Mouse (Mus musculus) neural tube, embryonic 11.5 days (tissue): ENCODE results near the gene Maml3. TPM values are rescaled to one million over a fixed set of nuclear protein-coding genes. Genes with fewer than 3 reads are reported as not detected.

Experiments used
- ATAC-seq: fragments of 200-750 bp; cut with Nextera tagmentation; 2 replicates; pipeline ENCODE4 v1.8.0; 2017; ENCODE audit warnings: moderate number of reproducible peaks, mild to moderate bottlenecking, moderate TSS enrichment, moderate library complexity; ENCODE audit not compliant: insufficient read depth, low FRiP score, low TSS enrichment
- DNase-seq: peaks from one replicate; pipeline ENCODE4 v3.0.0-alpha.2; 2015; ENCODE audit warnings: low spot score
- H3K27ac ChIP-seq: fragments of 300-500 bp; sonication (generic); 2 replicates; pipeline ENCODE4 v1.5.1; 2014; ENCODE audit warnings: low read depth, mild to moderate bottlenecking, low read length
- H3K27me3 ChIP-seq: fragments of 300-500 bp; sonication (generic); 2 replicates; pipeline ENCODE4 v1.6.1; 2014; ENCODE audit warnings: mild to moderate bottlenecking, low read length, mixed read lengths; ENCODE audit not compliant: control insufficient read depth, insufficient read depth
- H3K36me3 ChIP-seq: fragments of 300-500 bp; sonication (generic); 2 replicates; pipeline ENCODE4 v1.6.1; 2014; ENCODE audit warnings: mild to moderate bottlenecking, low read length, moderate library complexity, mixed read lengths; ENCODE audit not compliant: control insufficient read depth, insufficient read depth
- H3K4me1 ChIP-seq: fragments of 300-500 bp; sonication (generic); 2 replicates; pipeline ENCODE4 v1.6.1; 2014; ENCODE audit warnings: low read length, mixed read lengths; ENCODE audit not compliant: control insufficient read depth, insufficient read depth
- H3K4me2 ChIP-seq: fragments of 300-500 bp; sonication (generic); 2 replicates; pipeline ENCODE4 v1.6.1; 2014; ENCODE audit warnings: low read depth, mild to moderate bottlenecking, moderate library complexity
- H3K4me3 ChIP-seq: fragments of 300-500 bp; sonication (generic); 2 replicates; pipeline ENCODE4 v1.5.1; 2014; ENCODE audit warnings: low read depth, low read length
- H3K9ac ChIP-seq: fragments of 300-500 bp; sonication (generic); 2 replicates; pipeline ENCODE4 v1.6.1; 2014; ENCODE audit warnings: mild to moderate bottlenecking, low read length
- H3K9me3 ChIP-seq: fragments of 300-500 bp; sonication (generic); 2 replicates; pipeline ENCODE4 v1.6.1; 2016; ENCODE audit warnings: low read length; ENCODE audit not compliant: control insufficient read depth
- WGBS: fragments of 180-500 bp; shearing (Covaris S2); extraction: QIAGEN DNeasy Blood & Tissue Kit; methylation state at CpG from one replicate; pipeline ENCODE4 v1.1.7; 2014; 5-methylcytosine and 5-hydroxymethylcytosine counted together
- polyA plus RNA-seq: library from polyadenylated mRNA; unstranded; fragments of >200 nt; fragmentation: Nextera tagmentation; extraction: Ambion mirVana; gene quantifications from 2 replicates; pipeline ENCODE4 v1.2.1, GENCODE M21; 2014

Maml3 gene
- polyA plus RNA-seq, 1 experiment from 2014 or later, result 8.1 TPM

- peak overlapping the region; percentile 95 for H3K27ac ChIP-seq
- DNase-seq (peak; percentile 93), ATAC-seq (peak; percentile 91)
- peak overlapping the region; percentile 50 for H3K9ac ChIP-seq
- H3K4me1 ChIP-seq, result peaks cover 30% of the 10 kb centered on the region
- H3K9me3 ChIP-seq, result 0 out of 2 replicates have a peak, but pooled peaks cover 2% of the 10 kb centered on the region
- no peak overlapping the region for H3K4me3 ChIP-seq
- H3K36me3 ChIP-seq, result no peaks in the 10 kb centered on the region
- under 1% methylated on average over 17 of the region's 17 CpGs for WGBS
- H3K4me2 ChIP-seq, result peak overlapping the region; percentile 31
- no peaks in the 10 kb centered on the region for H3K27me3 ChIP-seq
These were observed 316.1 kb downstream of the Maml3 start for GRCm38 (mm10) chr3:51788591-51789339.

- Histone ChIP-seq H3K36me3 (no peaks in the 10 kb centered on the region), H3K4me1 (peaks cover 30% of the 10 kb centered on the region), H3K4me3 (no peak overlapping the region), H3K9ac (no peak overlapping the region), H3K9me3 (0 out of 2 replicates have a peak, but pooled peaks cover 2% of the 10 kb centered on the region), H3K27me3 (no peaks in the 10 kb centered on the region), H3K4me2 (peak overlapping the region; percentile 31; the same call in 1 of the 2 replicates), H3K27ac (peak overlapping the region; percentile 95)
- WGBS, result 94% methylated on average over 2 of the region's 2 CpGs
- no peak for ATAC-seq
- DNase-seq, result no peak
These were observed 316.9 kb downstream of the Maml3 start for GRCm38 (mm10) chr3:51787945-51788344.

GRCm38 (mm10) chr3:51785796-51786195 is 319.1 kb downstream of the Maml3 start:
- 75% methylated on average over 7 of the region's 7 CpGs for WGBS
- no peak overlapping the region for H3K9ac ChIP-seq
- DNase-seq (no peak), ATAC-seq (no peak)
- H3K36me3 ChIP-seq, result no peaks in the 10 kb centered on the region
- no peak overlapping the region for H3K4me3 ChIP-seq
- H3K9me3 ChIP-seq, result 0 out of 2 replicates have a peak, but pooled peaks cover 2% of the 10 kb centered on the region
- H3K4me1 ChIP-seq, result peaks cover 17% of the 10 kb centered on the region
- no peak overlapping the region for H3K4me2 ChIP-seq
- no peaks in the 10 kb centered on the region for H3K27me3 ChIP-seq
- H3K27ac ChIP-seq, result no peak overlapping the region

- Histone ChIP-seq H3K4me2 (no peak overlapping the region), H3K36me3 (no peaks in the 10 kb centered on the region), H3K27me3 (no peaks in the 10 kb centered on the region), H3K9ac (no peak overlapping the region), H3K27ac (no peak overlapping the region), H3K4me1 (peaks cover 20% of the 10 kb centered on the region), H3K9me3 (no peaks in the 10 kb centered on the region), H3K4me3 (no peak overlapping the region)
- ATAC-seq (no peak), DNase-seq (no peak)
- 81% methylated on average over 10 of the region's 10 CpGs for WGBS
These were observed 322.7 kb downstream of the Maml3 start for GRCm38 (mm10) chr3:51782191-51782590.

- peak overlapping the region; percentile 23; the same call in 1 of the 2 replicates for H3K9ac ChIP-seq
- no peaks in the 10 kb centered on the region for H3K27me3 ChIP-seq
- DNase-seq, result peak; percentile 51
- peaks cover 20% of the 10 kb centered on the region for H3K4me1 ChIP-seq
- H3K4me3 ChIP-seq, result no peak overlapping the region
- H3K9me3 ChIP-seq, result no peaks in the 10 kb centered on the region
- WGBS, result 19% methylated on average over 16 of the region's 16 CpGs
- ATAC-seq, result peak; percentile 75
- no peaks in the 10 kb centered on the region for H3K36me3 ChIP-seq
- H3K4me2 ChIP-seq, result peak overlapping the region; percentile 6; the same call in 1 of the 2 replicates
- peak overlapping the region; percentile 56 for H3K27ac ChIP-seq
These were observed 325.9 kb downstream of the Maml3 start for GRCm38 (mm10) chr3:51778738-51779592.

- H3K27me3 ChIP-seq, result no peaks in the 10 kb centered on the region
- H3K36me3 ChIP-seq, result no peaks in the 10 kb centered on the region
- WGBS, result 46% methylated on average over 3 of the region's 3 CpGs
- H3K4me2 ChIP-seq, result no peak overlapping the region
- no peak for DNase-seq
- H3K27ac ChIP-seq, result peak overlapping the region; percentile 56; the same call in 1 of the 2 replicates
- ATAC-seq, result no peak
- peaks cover 20% of the 10 kb centered on the region for H3K4me1 ChIP-seq
- H3K4me3 ChIP-seq, result no peak overlapping the region
- H3K9me3 ChIP-seq, result no peaks in the 10 kb centered on the region
- H3K9ac ChIP-seq, result no peak overlapping the region
These were observed 326.7 kb downstream of the Maml3 start for GRCm38 (mm10) chr3:51778179-51778578.

- 76% methylated on average over 2 of the region's 2 CpGs for WGBS
- Histone ChIP-seq H3K4me1 (peaks cover 20% of the 10 kb centered on the region), H3K4me3 (no peak overlapping the region), H3K9ac (no peak overlapping the region), H3K27ac (no peak overlapping the region), H3K36me3 (no peaks in the 10 kb centered on the region), H3K27me3 (no peaks in the 10 kb centered on the region), H3K9me3 (no peaks in the 10 kb centered on the region), H3K4me2 (no peak overlapping the region)
- ATAC-seq (no peak), DNase-seq (no peak)
These were observed 328.8 kb downstream of the Maml3 start for GRCm38 (mm10) chr3:51776018-51776611.

- Histone ChIP-seq H3K27me3 (no peaks in the 10 kb centered on the region), H3K4me2 (no peak overlapping the region), H3K4me3 (no peak overlapping the region), H3K36me3 (no peaks in the 10 kb centered on the region), H3K9ac (no peak overlapping the region), H3K27ac (no peak overlapping the region), H3K4me1 (peaks cover 8% of the 10 kb centered on the region), H3K9me3 (0 out of 2 replicates have a peak, but pooled peaks cover 2% of the 10 kb centered on the region)
- DNase-seq (no peak), ATAC-seq (no peak)
- 86% methylated on average over 5 of the region's 5 CpGs for WGBS
These were observed 331.3 kb downstream of the Maml3 start for GRCm38 (mm10) chr3:51773587-51773986.
